Mouse (Mus musculus) liver, adult 2 months (tissue): Measurements from ENCODE around the gene Slc1a5. TPM values are rescaled to one million over a fixed set of nuclear protein-coding genes. Genes with fewer than 3 reads are reported as not detected.

Experiments used
- DNase-seq: peaks from one replicate; pipeline ENCODE4 v3.0.0-alpha.2; 2011; ENCODE audit warnings: low read depth, low spot score; ENCODE audit errors: extremely low read depth
- H3K27ac ChIP-seq: fragments of 200-500 bp; replicated peaks from 2 replicates; pipeline ENCODE4 v1.5.1; 2012; ENCODE audit warnings: low read depth, mild to moderate bottlenecking, control low read depth, inconsistent platforms, low read length; ENCODE audit not compliant: insufficient read depth
- H3K27me3 ChIP-seq: fragments of 200-500 bp; 2 replicates; pipeline ENCODE4 v1.6.1; 2012; ENCODE audit warnings: mild to moderate bottlenecking, moderate library complexity, low read length, inconsistent platforms; ENCODE audit not compliant: control insufficient read depth, insufficient read depth
- H3K36me3 ChIP-seq: fragments of 200-500 bp; 2 replicates; pipeline ENCODE4 v1.6.1; 2012; ENCODE audit warnings: low read length, inconsistent platforms; ENCODE audit not compliant: control insufficient read depth, insufficient read depth
- H3K4me1 ChIP-seq: fragments of 200-500 bp; 2 replicates; pipeline ENCODE4 v1.6.1; 2011; ENCODE audit warnings: low read length; ENCODE audit not compliant: control insufficient read depth, insufficient read depth
- H3K4me3 ChIP-seq: fragments of 200-500 bp; 2 replicates; pipeline ENCODE4 v1.5.1; 2011; ENCODE audit warnings: low read depth, mild to moderate bottlenecking, control low read depth, low read length, moderate library complexity; ENCODE audit not compliant: insufficient read depth
- H3K79me2 ChIP-seq: fragments of 200-500 bp; 2 replicates; pipeline ENCODE4 v1.6.1; 2012; ENCODE audit warnings: inconsistent platforms, mild to moderate bottlenecking, low read length, moderate library complexity; ENCODE audit not compliant: control insufficient read depth, insufficient read depth
- H3K9ac ChIP-seq: fragments of 200-500 bp; 2 replicates; pipeline ENCODE4 v1.6.1; 2012; ENCODE audit warnings: low read depth, mild to moderate bottlenecking, control low read depth, inconsistent platforms, low read length
- CTCF ChIP-seq: fragments of 200-500 bp; IDR thresholded peaks from 2 replicates; pipeline ENCODE4 v1.5.1; 2011; ENCODE audit warnings: low read depth, low read length, control low read depth
- POLR2A ChIP-seq: fragments of 200-500 bp; IDR thresholded peaks from 2 replicates; pipeline ENCODE4 v1.6.1; 2011; ENCODE audit warnings: low read length, control low read depth; ENCODE audit not compliant: insufficient read depth; ENCODE audit errors: extremely low read depth
- WGBS: fragments of 180-500 bp; shearing (Covaris S2); methylation state at CpG from one replicate; pipeline ENCODE4 v1.1.7; 2018; 5-methylcytosine and 5-hydroxymethylcytosine counted together
- polyA plus RNA-seq: library from polyadenylated mRNA; depleted of rRNA; stranded (reverse); fragments of >200 nt; gene quantifications from 2 replicates; pipeline ENCODE4 v1.2.3, GENCODE M21; 2012
- total RNA-seq: library from RNA; depleted of rRNA; stranded (reverse); fragments of >200 nt; gene quantifications from 2 replicates; pipeline ENCODE4 v1.2.3, GENCODE M21; 2014

Gene Slc1a5
- total and polyA plus RNA-seq, 2 experiments: 1.8 to 4.2 TPM

DNA sequence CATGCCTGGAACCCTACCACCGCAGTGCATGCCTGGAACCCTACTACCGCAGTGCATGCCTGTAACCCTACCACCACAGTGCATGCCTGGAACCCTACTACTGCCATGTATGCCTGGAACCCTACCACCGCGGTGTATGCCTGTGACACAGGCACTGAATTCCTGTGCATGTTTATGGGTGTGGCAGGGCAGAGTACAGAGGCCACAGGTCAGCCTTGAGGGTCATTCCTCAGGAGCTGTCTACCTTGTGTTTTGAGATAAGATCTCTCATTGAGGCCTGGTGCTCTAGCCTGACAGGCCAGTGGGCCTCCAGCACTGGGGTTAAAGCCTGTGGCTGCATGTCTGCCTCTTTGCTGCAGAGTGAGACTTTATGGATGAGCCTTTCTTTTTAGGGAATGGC is 35.8 kb upstream of the Slc1a5 start:
- Histone ChIP-seq H3K4me1 (no peaks in the 10 kb centered on the region), H3K4me3 (no peak overlapping the region), H3K27ac (no peak overlapping the region), H3K9ac (no peak overlapping the region), H3K27me3 (no peaks in the 10 kb centered on the region), H3K79me2 (peaks cover 5% of the 10 kb centered on the region; the same call in 1 of the 2 replicates), H3K36me3 (peaks cover 10% of the 10 kb centered on the region)
- TF ChIP-seq POLR2A (no peak), CTCF (no peak)
- no peak for DNase-seq
- 85% methylated on average over 4 of the region's 4 CpGs for WGBS

DNA sequence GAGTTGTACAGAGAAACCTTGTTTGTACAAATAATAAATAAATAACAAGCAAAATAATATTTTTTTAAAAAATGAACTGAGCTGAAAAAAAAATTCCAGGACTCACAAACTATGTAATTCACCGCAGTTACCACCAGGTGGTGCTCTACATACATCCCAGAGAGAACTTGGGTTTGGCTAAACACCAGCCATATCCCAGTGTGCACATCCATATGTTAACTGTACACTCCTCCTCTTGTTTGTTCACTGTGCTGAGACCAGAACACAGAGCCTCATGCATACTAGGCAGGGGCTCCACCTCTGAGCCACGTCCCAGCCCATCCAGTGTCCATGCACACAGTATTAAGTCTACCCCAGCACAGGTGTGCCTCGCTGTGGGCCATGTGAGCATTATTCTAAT is 35.0 kb upstream of the Slc1a5 start:
- H3K9ac ChIP-seq: no peak overlapping the region
- peaks cover 10% of the 10 kb centered on the region for H3K36me3 ChIP-seq
- TF ChIP-seq POLR2A (no peak), CTCF (peak; percentile 39)
- H3K27ac ChIP-seq: no peak overlapping the region
- WGBS: 63% methylated on average over 3 of the region's 3 CpGs
- H3K4me1 ChIP-seq: no peaks in the 10 kb centered on the region
- DNase-seq: peak; percentile 50
- H3K4me3 ChIP-seq: no peak overlapping the region
- H3K27me3 ChIP-seq: no peaks in the 10 kb centered on the region
- H3K79me2 ChIP-seq: peaks cover 5% of the 10 kb centered on the region; the same call in 1 of the 2 replicates

DNA sequence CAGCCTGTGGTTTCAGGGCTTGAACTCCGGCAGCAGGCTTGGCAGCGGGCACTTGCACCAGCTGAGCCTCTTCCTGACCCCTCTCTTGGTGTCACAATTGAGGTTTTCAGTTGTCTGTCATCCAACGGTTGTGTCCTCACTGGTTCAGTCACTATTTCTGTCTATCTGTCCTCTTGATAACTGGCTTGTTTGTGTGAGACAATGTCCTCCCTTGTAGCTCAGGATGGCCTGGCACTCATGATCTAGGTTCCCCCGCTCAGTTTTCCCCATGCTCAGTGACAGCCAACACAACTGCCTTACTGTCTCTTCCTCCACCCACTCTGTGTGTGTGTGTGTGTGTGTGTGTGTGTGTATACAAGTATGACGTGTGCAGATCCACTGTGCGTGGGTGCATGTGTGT is 33.5 kb upstream of the Slc1a5 start:
- Histone ChIP-seq H3K4me1 (no peaks in the 10 kb centered on the region), H3K27me3 (no peaks in the 10 kb centered on the region), H3K4me3 (no peak overlapping the region), H3K36me3 (peaks cover 10% of the 10 kb centered on the region), H3K79me2 (no peaks in the 10 kb centered on the region), H3K9ac (no peak overlapping the region), H3K27ac (no peak overlapping the region)
- TF ChIP-seq POLR2A (no peak), CTCF (no peak)
- 89% methylated on average over 6 of the region's 6 CpGs for WGBS
- DNase-seq: no peak

DNA sequence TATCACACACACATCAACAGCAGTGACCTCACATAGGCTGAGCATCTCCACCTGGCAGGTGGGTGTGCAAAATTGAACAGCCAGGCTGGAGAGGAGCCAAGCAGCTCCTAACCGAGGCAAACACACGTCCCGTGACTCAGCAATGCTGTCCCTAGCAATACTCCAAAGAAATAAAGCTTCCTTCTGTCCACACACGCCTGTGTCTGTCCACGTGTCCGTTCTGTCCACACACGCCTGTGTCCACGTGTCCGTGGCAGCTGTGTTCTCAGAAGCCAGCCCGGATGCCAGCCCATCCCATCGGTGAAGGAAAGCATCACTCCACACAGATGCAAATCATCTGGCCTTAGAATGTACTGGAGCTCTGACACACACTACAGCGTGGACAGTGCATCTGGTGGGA is 29.1 kb upstream of the Slc1a5 start:
- no peak for TF ChIP-seq CTCF
- TF ChIP-seq POLR2A: no peak
- no peak overlapping the region for H3K27ac ChIP-seq
- 77% methylated on average over 12 of the region's 12 CpGs for WGBS
- H3K79me2 ChIP-seq: no peaks in the 10 kb centered on the region
- H3K36me3 ChIP-seq: peaks cover 8% of the 10 kb centered on the region
- H3K4me3 ChIP-seq: no peak overlapping the region
- no peak for DNase-seq
- no peaks in the 10 kb centered on the region for H3K4me1 ChIP-seq
- H3K27me3 ChIP-seq: no peaks in the 10 kb centered on the region
- H3K9ac ChIP-seq: no peak overlapping the region

DNA sequence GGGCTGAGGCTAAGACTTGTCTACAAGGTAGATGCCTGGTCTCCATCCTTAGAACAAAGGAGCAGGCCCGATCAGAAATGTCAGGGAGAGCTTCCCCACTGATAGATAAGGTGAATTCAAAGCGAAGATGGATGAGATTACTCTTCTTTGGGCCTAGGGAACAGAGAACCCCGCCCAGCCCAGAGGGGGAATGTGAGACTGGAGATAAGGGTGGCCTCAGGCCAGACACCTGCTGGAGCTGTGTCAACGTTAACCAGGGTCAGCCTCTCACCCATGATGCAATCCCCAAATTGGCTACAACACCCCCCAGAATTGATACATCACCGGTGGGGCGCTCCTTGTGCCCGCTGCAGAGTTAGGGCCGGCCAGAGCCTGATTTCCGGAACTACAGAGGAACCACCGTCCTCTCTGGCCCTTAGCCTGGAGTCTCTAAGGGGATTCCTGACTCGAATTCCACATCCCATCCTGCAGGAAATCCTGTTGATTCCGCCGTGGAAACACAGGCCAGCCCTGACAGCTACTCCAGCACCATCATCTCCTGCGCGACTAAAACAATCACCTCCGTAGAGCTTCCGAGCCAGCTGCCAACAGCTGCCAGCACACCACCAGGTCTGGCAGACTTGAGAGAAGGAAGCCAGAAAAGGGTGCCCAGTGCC is 25.6 kb upstream of the Slc1a5 start:
- no peak overlapping the region for H3K4me3 ChIP-seq
- no peaks in the 10 kb centered on the region for H3K4me1 ChIP-seq
- no peaks in the 10 kb centered on the region for H3K79me2 ChIP-seq
- no peak for DNase-seq
- no peak overlapping the region for H3K9ac ChIP-seq
- no peak overlapping the region for H3K27ac ChIP-seq
- TF ChIP-seq POLR2A: no peak
- no peak for TF ChIP-seq CTCF
- H3K27me3 ChIP-seq: no peaks in the 10 kb centered on the region
- WGBS: 45% methylated on average over 17 of the region's 17 CpGs
- no peaks in the 10 kb centered on the region for H3K36me3 ChIP-seq

DNA sequence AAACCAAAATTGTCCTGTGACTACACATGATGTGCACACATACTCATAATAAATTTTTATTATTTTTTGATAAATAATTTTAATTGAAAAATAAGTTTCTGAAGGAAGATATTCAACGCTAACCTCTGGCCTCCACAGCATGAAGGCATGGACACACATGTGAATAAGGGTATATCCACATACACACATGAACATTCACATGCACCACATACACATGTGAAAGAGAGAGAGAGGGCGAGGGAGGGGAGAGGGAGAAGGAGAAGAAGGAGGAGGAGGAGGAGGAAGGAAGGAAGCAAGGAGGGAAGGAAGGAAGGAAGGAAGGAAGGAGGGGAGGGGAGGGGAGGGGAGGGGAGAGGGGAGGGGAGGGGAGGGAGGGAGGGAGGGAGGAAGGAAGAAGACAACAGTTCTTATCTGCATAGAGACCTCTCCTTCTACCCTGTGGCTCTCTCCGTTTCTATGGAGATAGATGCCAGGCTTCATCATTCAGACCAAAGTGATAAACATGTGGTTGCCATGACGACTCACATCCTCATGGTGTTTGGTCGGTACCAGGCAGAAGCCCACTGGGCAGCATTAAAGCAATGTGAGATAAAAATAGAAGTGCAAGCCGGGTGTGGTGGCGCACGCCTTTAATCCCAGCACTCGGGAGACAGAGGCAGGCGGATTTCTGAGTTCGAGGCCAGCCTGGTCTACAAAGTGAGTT is 22.1 kb upstream of the Slc1a5 start:
- no peaks in the 10 kb centered on the region for H3K27me3 ChIP-seq
- no peaks in the 10 kb centered on the region for H3K36me3 ChIP-seq
- no peak for DNase-seq
- WGBS: 85% methylated on average over 11 of the region's 11 CpGs
- H3K27ac ChIP-seq: no peak overlapping the region
- H3K4me3 ChIP-seq: no peak overlapping the region
- no peaks in the 10 kb centered on the region for H3K4me1 ChIP-seq
- H3K9ac ChIP-seq: no peak overlapping the region
- H3K79me2 ChIP-seq: no peaks in the 10 kb centered on the region
- TF ChIP-seq POLR2A: no peak
- TF ChIP-seq CTCF: no peak
